Mouse (Mus musculus) embryonic facial prominence, embryonic 11.5 days (tissue): ENCODE results near the gene Hmgb2. TPM values are rescaled to one million over a fixed set of nuclear protein-coding genes. Genes with fewer than 3 reads are reported as not detected.

Experiments used
- ATAC-seq: fragments of 200-750 bp; cut with Nextera tagmentation; replicated peaks from 2 replicates; pipeline ENCODE4 v1.8.0; 2017; ENCODE audit warnings: low read depth; ENCODE audit not compliant: insufficient number of reproducible peaks, low FRiP score, low TSS enrichment
- DNase-seq: peaks from one replicate; pipeline ENCODE4 v3.0.0-alpha.2; 2015; ENCODE audit warnings: low spot score
- H3K27ac ChIP-seq: fragments of 300-500 bp; sonication (generic); replicated peaks from 2 replicates; pipeline ENCODE4 v1.5.1; 2014; ENCODE audit warnings: mild to moderate bottlenecking, low read depth, low read length, control low read depth
- H3K27me3 ChIP-seq: fragments of 300-500 bp; sonication (generic); 2 replicates; pipeline ENCODE4 v1.6.1; 2014; ENCODE audit warnings: mild to moderate bottlenecking, low read length, moderate library complexity, mixed read lengths; ENCODE audit not compliant: control insufficient read depth, insufficient read depth
- H3K36me3 ChIP-seq: fragments of 300-500 bp; sonication (generic); replicated peaks from 2 replicates; pipeline ENCODE4 v1.6.1; 2014; ENCODE audit warnings: low read depth, mild to moderate bottlenecking, low read length, moderate library complexity, mixed read lengths; ENCODE audit not compliant: control insufficient read depth, insufficient read depth
- H3K4me1 ChIP-seq: fragments of 300-500 bp; sonication (generic); 2 replicates; pipeline ENCODE4 v1.6.1; 2014; ENCODE audit warnings: low read length, mixed read lengths; ENCODE audit not compliant: control insufficient read depth, insufficient read depth
- H3K4me2 ChIP-seq: fragments of 300-500 bp; sonication (generic); 2 replicates; pipeline ENCODE4 v1.6.1; 2014; ENCODE audit warnings: low read depth, mild to moderate bottlenecking, control low read depth, low read length, moderate library complexity
- H3K4me3 ChIP-seq: fragments of 300-500 bp; sonication (generic); 2 replicates; pipeline ENCODE4 v1.5.1; 2014; ENCODE audit warnings: low read depth, low read length, control low read depth
- H3K9ac ChIP-seq: fragments of 300-500 bp; sonication (generic); replicated peaks from 2 replicates; pipeline ENCODE4 v1.6.1; 2014; ENCODE audit warnings: mild to moderate bottlenecking, control low read depth, low read length
- H3K9me3 ChIP-seq: fragments of 300-500 bp; sonication (generic); replicated peaks from 2 replicates; pipeline ENCODE4 v1.6.1; 2016; ENCODE audit warnings: mild to moderate bottlenecking, low read length, inconsistent platforms, mixed read lengths; ENCODE audit not compliant: control insufficient read depth
- WGBS: fragments of 180-500 bp; shearing (Covaris S2); extraction: QIAGEN DNeasy Blood & Tissue Kit; methylation state at CpG from one replicate; pipeline ENCODE4 v1.1.7; 2014; 5-methylcytosine and 5-hydroxymethylcytosine counted together
- polyA plus RNA-seq: library from polyadenylated mRNA; unstranded; fragments of >200 nt; fragmentation: Nextera tagmentation; extraction: Ambion mirVana; gene quantifications from 2 replicates; pipeline ENCODE4 v1.2.1, GENCODE M21; 2014

The Hmgb2 gene
- polyA plus RNA-seq, 1 experiment from 2014 or later = 581 TPM

- H3K27ac ChIP-seq = no peak overlapping the region
- H3K9ac ChIP-seq = no peak overlapping the region
- H3K9me3 ChIP-seq = no peaks in the 10 kb centered on the region
- no peak overlapping the region for H3K4me3 ChIP-seq
- DNase-seq = no peak
- no peaks in the 10 kb centered on the region for H3K4me1 ChIP-seq
- WGBS = 80% methylated on average over 4 of the region's 4 CpGs
- no peaks in the 10 kb centered on the region for H3K27me3 ChIP-seq
- H3K36me3 ChIP-seq = peaks cover 3% of the 10 kb centered on the region; the same call in 1 of the 2 replicates
- no peak overlapping the region for H3K4me2 ChIP-seq
- ATAC-seq = no peak
These were observed 31.1 kb upstream of the Hmgb2 start for GRCm38 (mm10) chr8:57480606-57481005.

DNA sequence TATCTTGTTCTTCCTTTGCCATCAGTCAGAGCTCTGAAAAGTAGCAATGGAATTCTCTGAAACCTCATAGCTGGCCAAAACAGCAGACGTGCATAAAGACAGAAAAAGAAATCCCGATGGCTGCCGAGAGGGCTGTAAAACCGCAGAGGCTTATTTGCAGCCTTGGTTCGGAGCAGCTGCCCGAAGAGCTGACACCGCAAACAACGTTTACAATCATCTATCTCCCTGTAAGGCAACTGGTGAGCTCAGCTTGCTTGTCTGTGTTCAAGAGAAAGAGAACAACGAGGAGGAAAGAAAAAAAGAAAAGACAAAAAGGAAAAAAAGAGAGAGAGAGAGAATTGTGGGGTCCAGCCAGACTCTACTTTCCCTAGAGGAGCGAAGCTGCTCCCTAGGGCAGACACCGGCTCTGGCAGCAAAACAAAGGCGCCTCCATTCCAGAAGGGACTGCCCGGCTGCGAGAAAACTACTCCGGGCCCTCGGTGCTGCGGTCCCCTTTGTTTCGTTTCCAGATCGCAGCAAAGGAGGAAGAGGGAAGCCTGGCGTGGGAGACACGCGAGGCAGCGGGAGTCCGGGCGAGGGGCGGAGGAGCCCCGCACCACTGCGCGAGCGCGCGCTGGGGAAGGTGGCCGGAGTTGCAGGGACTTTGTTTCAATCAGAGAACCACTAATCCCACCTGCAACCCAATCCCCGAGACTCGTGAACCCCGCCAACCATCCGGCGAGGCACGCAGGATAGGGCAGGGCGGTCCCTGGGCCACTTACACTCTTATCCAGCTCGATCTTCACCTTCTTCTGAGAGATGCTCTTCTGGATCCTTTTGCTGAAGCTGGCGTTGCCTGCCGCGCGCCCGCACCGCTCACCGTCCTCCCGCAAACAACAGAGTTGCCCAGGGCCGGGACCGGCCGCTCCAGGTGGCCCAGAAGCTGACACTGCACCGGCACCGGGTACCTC, 24.9 kb upstream of the Hmgb2 start:
- under 1% methylated on average over 54 of the region's 54 CpGs for WGBS

DNA sequence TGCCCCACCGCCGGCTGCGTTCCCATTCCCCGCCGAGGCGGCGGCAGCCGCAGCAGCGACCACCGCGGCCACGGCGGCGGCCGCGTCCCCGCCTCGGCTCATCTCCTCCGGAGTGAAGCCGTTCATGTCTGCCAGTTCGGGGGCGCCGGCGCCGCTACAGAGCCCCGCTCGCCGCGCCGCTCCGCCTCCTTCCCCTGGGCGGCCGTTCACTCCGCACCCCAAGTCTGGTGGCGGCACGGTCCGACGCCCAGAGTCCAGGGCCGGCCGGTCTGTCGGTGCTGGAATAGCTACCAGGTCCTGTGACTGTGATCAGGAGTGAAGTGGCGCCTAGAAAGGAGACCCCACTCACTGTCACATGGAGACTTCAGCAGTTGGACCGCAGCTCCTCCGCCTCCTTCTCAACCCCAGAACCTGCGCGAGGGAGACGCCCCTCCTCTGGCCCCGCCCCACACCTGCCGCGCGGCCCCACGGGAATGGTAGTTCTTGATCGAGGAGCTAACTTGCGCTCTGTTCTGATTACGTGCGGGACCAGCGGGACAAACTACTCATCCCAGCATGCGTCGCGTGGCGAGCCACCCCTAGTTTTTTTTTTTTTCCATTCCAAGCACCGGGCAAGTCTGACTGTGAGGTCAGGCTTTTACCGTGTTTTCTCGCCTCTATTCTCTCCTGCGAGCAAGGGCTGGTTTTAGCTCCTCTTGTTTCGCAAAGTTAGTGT, 24.1 kb upstream of the Hmgb2 start, which contains the start of gene Sap30:
Gene Sap30 (minus strand): TSS at position 420 of the 715 bp plus-strand sequence.
- Histone ChIP-seq H3K9ac (peak within 1 kb of the TSS; percentile 83), H3K9me3 (no peaks in the 10 kb centered on the region), H3K4me1 (no peaks in the 10 kb centered on the region), H3K27ac (peak within 1 kb of the TSS; percentile 95), H3K4me2 (peak within 1 kb of the TSS; percentile 61), H3K36me3 (no peaks in the 10 kb centered on the region; the same call in 1 of the 2 replicates), H3K4me3 (peak within 1 kb of the TSS; percentile 91), H3K27me3 (no peaks in the 10 kb centered on the region)
- under 1% methylated on average over 64 of the region's 66 CpGs for WGBS
- peak; percentile 97 for ATAC-seq
- peak; percentile 98 for DNase-seq

More for the DNA sequence above, 24.9 kb upstream of the Hmgb2 start:
- Histone ChIP-seq H3K27ac (peak overlapping the region; percentile 95), H3K9me3 (no peaks in the 10 kb centered on the region), H3K9ac (peak overlapping the region; percentile 83), H3K4me1 (no peaks in the 10 kb centered on the region), H3K4me3 (peak overlapping the region; percentile 91), H3K27me3 (no peaks in the 10 kb centered on the region), H3K4me2 (peak overlapping the region; percentile 50), H3K36me3 (peaks cover 3% of the 10 kb centered on the region; the same call in 1 of the 2 replicates)
- ATAC-seq (peak; percentile 64), DNase-seq (peak; percentile 66)

DNA sequence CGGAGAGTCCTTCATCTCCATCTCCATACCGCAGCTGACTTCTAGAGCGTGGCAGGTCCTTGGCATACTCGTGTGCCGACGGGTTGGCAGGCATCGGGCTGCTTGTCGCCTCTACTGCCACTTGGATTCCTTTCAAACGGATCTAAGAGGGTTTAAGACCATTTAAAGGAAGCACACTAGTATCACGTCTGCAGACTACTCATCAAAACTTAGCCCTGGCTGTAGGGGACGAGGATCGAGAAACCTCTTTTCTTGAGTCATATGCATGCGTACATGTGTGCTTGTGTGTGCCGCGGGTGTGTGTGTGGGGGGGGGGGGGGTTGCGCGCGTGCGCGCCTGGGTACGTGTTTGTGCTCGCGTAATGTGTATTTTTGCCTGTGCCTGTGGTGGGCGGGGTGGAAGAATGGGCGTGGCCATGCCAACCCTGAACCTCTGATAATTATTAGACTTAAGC, 23.4 kb upstream of the Hmgb2 start:
- DNase-seq (peak; percentile 71), ATAC-seq (peak; percentile 14; the same call in 1 of the 2 replicates)
- H3K27me3 ChIP-seq = no peaks in the 10 kb centered on the region
- no peaks in the 10 kb centered on the region for H3K9me3 ChIP-seq
- H3K9ac ChIP-seq = peak overlapping the region; percentile 51
- H3K4me2 ChIP-seq = peak overlapping the region; percentile 61
- H3K36me3 ChIP-seq = no peaks in the 10 kb centered on the region; the same call in 1 of the 2 replicates
- 0 out of 2 replicates have a peak overlapping the region, but pooled peaks have one; percentile 22 for H3K27ac ChIP-seq
- H3K4me1 ChIP-seq = no peaks in the 10 kb centered on the region
- peak overlapping the region; percentile 50 for H3K4me3 ChIP-seq
- WGBS = under 1% methylated on average over 25 of the region's 25 CpGs

- Histone ChIP-seq H3K36me3 (no peaks in the 10 kb centered on the region), H3K4me1 (no peaks in the 10 kb centered on the region), H3K27ac (no peak overlapping the region), H3K4me2 (no peak overlapping the region), H3K9me3 (no peaks in the 10 kb centered on the region), H3K9ac (no peak overlapping the region), H3K4me3 (no peak overlapping the region), H3K27me3 (no peaks in the 10 kb centered on the region)
- ATAC-seq (no peak), DNase-seq (no peak)
- 100% methylated on average over 1 of the region's 1 CpGs for whole genome bisulfite sequencing
These were observed 22.3 kb upstream of the Hmgb2 start for GRCm38 (mm10) chr8:57489366-57489765.

- Histone ChIP-seq H3K27ac (no peak overlapping the region), H3K9me3 (no peaks in the 10 kb centered on the region), H3K36me3 (no peaks in the 10 kb centered on the region), H3K27me3 (no peaks in the 10 kb centered on the region), H3K4me2 (no peak overlapping the region), H3K9ac (no peak overlapping the region), H3K4me3 (no peak overlapping the region), H3K4me1 (no peaks in the 10 kb centered on the region)
- DNase-seq = no peak
- ATAC-seq = no peak
These were observed 21.8 kb upstream of the Hmgb2 start for GRCm38 (mm10) chr8:57489896-57490295.

DNA sequence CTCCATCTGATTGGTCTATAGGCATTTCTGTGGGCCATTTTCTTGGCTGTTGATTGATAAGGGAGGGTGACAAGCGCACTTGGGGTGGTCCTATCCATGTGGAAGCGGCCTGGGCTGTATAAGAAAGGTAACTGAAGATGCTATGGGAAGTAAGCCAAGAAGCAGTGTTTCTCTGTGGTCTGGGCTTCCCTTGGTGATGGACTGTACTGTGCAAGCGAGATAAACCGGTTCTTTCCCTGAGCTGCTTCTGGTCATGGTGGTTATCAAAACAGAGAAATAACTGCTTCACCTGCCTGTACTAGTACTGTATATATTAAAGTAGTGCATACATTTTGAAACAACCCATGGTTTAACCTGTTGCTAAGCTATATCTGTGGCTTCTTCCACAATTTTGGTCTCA, 19.8 kb upstream of the Hmgb2 start:
- no peak overlapping the region for H3K9ac ChIP-seq
- no peaks in the 10 kb centered on the region for H3K4me1 ChIP-seq
- no peaks in the 10 kb centered on the region for H3K27me3 ChIP-seq
- ATAC-seq = no peak
- no peak overlapping the region for H3K4me3 ChIP-seq
- H3K27ac ChIP-seq = no peak overlapping the region
- H3K9me3 ChIP-seq = no peaks in the 10 kb centered on the region
- no peak overlapping the region for H3K4me2 ChIP-seq
- no peak for DNase-seq
- WGBS = 90% methylated on average over 4 of the region's 4 CpGs
- H3K36me3 ChIP-seq = no peaks in the 10 kb centered on the region
